Mouse (Mus musculus) lung, postnatal 4 days (tissue): ENCODE results near the gene Fam131b.

ENCODE experiments used
- DNase-seq, 2 experiments: peaks; one replicate each; pipeline ENCODE4 v3.0.0; 2021

Gene Fam131b

GRCm38 (mm10) chr6:42324482-42325267, at the start of gene Fam131b:
Gene Fam131b (minus strand): TSS chr6:42324643.
- peak in 1 of 2 experiments; percentile 48 for DNase-seq

DNA sequence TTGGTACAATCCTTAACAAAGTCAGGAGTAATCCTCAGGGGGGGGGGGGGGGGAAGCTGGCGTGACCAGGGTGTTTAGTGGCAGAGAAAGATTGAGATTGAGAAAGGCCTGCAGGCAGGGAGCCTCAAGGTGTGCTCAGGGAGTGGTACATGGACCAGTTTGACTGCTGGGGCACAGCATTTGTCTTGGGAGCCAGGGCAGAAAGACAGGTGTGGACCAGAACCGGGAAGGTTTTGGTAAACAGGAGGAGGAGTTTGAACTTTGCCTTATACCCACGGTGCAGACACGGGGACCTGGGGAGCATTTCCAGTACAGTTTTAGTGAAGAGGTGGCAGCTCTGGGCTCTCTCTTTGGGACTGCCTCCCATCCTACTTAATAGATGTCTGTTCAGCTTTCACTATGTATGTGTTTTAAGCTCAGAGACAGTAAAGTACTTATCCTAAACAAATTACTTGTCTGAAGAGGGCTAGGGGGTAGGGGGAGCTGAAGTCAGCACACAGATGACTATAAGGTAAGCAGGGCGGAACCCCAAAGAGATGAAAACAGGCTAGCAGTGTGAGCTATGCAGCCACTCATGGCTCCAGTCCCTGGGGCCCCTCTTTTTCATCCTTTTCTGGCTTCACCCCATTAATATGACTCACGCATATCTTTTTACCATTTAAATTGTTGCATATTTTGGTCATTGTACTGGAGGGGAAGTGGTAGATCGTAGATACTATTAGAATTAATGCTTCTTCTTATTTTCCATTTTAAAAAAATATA, 49.4 kb upstream of the Fam131b start:
- DNase-seq = no peak

DNA sequence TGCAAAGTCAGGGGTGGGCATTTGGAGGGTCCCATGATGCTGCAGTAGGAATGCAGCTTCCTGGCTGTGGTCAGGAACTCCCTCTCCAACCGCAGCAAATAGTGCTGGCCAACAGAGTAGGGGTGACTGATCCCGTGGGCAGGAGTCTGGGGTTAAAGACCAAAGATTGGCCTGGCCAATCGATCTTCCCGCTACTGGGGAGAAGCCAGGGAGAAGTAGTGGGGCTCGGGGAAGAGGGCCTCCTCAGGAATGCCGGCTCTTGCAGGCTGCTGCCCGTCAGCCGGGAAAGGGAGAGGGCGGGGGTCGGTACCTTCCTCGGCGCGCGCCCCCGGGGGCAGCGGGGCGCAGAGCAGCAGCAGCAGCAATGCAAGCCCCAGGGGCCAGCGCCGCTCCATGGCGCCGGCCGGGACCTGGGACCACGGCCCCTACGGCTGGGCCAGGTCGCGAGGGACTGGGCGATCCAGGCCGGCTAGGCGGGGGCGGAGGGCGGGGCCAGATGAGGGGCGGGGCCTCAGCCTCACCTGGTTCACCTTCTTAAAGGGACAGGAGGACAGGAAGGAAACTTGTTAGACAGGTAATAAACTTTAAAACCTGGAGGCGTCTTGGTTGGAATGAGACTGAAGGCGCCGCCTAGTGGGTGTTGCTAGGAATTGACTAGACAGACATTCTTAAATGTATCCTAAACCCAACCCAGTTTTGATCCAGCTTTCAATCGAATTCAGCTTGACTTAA, 48.5 kb upstream of the Fam131b start, which contains the start of gene Epha1:
Epha1 (minus strand) TSS at position 453 of the 732 bp plus-strand sequence.
- peak; percentile 76 to 83 for DNase-seq

GRCm38 (mm10) chr6:42372421-42372815, 48.0 kb upstream of the Fam131b start:
- DNase-seq = peak in 1 of 2 experiments; percentile 31

- DNase-seq = no peak
These were observed 47.6 kb upstream of the Fam131b start for GRCm38 (mm10) chr6:42372001-42372400.

GRCm38 (mm10) chr6:42370630-42371363, 46.4 kb upstream of the Fam131b start:
- DNase-seq = peak; percentile 60 to 87

DNA sequence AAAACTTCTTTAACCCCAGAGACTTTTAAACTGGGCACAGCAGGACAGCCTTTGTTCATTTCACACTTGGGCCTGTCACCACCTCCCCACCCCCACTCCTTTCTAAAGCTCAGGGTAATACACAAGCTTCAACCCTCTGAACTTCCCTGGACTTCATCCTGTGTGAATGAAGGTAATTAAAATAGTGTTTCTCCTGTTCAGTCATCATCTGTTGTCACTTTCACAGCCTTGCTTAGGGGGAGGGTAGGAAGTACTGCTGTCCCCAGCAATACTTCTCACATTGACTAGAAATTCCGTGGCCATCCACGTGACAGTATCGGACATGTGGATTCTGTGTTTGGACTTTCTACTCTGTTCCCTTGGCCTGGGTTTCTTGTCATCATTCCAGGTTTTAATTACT, 45.4 kb upstream of the Fam131b start:
- peak in 1 of 2 experiments; percentile 67 for DNase-seq

DNA sequence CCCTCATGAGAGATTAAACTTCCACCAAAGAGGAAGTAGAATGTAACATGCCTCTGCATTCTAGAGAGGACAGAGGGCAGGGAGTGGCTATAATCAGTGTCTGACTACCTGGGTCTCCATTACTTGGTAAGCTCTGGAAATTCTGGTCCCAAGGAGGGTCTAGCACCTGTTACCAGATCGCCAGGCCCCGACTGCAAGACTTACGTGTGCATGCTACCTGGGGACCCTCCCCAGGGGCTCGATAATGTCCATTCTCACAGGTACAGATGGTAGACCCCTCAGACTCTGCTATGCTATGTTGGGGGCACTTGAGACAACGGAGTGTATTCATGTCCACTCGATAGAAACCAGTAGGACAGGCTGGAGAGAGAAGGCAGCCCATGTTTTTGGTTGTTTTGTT, 40.8 kb upstream of the Fam131b start:
- DNase-seq = no peak

DNA sequence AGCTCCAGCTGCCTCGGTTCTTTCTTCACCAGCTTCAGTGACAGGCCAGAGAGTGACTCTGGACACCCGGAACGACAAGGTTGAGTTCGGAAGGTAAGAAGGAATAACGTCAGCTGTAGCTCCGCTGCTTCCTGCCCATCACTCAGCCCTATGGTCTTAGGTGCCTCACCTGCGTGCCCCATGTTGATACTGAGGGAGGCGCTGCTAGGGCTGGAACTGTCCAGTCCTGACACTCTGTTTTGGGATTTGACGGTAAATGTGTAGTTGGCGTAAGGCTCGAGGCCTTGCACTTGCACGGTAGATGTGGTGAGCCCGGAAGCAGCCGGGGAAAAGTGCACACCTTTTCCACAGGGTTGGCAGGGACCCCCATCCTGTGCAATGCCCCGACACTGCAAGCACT, 40.2 kb upstream of the Fam131b start:
- DNase-seq = no peak

DNA sequence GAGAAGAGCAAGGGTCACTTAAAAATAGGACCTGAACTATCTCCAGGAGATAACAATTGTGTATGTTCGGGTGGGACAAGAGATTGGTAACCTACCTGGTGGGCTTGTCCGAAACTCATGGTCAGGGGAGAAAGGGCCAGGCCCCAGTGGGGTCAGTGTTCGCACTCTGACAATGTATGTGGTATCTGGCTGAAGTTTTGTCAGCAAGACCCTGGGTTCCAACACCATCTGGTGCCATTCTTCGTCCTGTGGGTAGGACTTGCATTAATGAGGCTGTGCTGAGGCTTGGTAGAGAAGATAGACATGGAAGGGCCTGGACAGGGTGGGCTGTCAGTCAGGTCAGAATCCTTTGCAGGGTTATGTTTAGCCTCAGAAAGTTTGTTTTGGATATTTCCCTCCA, 39.6 kb upstream of the Fam131b start:
- no peak for DNase-seq

GRCm38 (mm10) chr6:42362974-42363373, 38.5 kb upstream of the Fam131b start:
- DNase-seq = peak; percentile 64 to 86

- DNase-seq = peak in 1 of 2 experiments; percentile 32
These were observed 38.1 kb upstream of the Fam131b start for GRCm38 (mm10) chr6:42362497-42362896.

DNA sequence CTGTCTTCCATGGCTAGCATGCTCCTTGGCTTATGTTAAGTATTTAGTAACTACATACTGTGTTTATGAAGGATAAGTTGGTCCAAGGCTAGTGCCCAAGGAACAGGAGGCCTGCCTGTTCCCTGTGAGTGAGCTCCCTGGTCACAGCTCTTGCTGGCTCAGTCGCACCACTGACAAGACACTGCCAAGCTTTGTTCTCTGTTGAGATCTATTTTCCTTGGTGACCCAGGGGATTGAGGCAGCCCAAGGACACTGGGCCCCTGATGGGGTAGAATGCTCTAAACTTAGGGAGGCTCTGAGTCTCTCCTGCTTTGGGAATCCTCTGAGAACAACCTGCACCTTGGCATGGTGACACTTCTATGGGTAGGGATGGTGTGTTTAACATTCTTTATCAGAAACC, 37.6 kb upstream of the Fam131b start:
- peak in 1 of 2 experiments; percentile 49 for DNase-seq

GRCm38 (mm10) chr6:42361041-42361895, 36.8 kb upstream of the Fam131b start:
- DNase-seq = no peak

DNA sequence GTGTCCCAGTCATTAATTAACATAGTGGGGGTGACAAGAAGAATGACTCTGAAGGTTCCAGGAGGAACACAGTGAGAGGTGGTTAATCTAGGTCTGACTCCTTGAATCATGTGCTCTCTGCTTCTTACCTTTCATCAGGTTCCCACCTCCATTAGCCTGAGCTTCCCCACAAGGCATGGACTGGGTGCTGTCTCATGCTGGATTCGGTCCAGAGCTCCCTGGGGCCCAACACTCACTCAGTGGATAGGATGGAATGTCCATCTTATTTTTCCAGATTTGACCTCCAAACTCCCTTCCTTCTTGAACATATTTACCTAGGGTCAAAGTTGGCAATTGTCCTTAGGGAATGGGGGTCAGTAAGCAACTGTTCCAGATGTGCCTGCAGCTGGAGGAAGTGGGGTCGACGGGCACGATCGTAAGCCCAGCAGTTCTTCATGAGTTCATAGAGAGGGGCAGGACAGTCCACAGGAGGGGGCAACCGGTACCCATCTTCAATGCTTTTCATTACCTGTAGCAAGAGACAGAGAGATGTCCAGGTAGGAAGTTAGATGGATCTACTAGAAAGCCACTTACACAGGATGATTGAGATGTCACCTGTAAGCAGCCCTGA, 35.9 kb upstream of the Fam131b start:
- DNase-seq = no peak

- DNase-seq = no peak
These were observed 35.1 kb upstream of the Fam131b start for GRCm38 (mm10) chr6:42359364-42360147.

GRCm38 (mm10) chr6:42358901-42359300, 34.5 kb upstream of the Fam131b start:
- peak in 1 of 2 experiments; percentile 42 for DNase-seq

- no peak for DNase-seq
These were observed 33.5 kb upstream of the Fam131b start for GRCm38 (mm10) chr6:42357901-42358300.

GRCm38 (mm10) chr6:42356913-42357312, 32.5 kb upstream of the Fam131b start:
- no peak for DNase-seq
